Mouse (Mus musculus) thymus, postnatal 25 days (tissue): ENCODE results near the gene Pum2.
"Not testable (repeated sequence)": the region's sequence is repeated elsewhere in the genome, so short reads cannot be mapped to it uniquely, and the experiment has no call there.

Experiments
- DNase-seq: peaks from one replicate; pipeline ENCODE4 v3.0.0; 2022

Pum2 gene

DNA sequence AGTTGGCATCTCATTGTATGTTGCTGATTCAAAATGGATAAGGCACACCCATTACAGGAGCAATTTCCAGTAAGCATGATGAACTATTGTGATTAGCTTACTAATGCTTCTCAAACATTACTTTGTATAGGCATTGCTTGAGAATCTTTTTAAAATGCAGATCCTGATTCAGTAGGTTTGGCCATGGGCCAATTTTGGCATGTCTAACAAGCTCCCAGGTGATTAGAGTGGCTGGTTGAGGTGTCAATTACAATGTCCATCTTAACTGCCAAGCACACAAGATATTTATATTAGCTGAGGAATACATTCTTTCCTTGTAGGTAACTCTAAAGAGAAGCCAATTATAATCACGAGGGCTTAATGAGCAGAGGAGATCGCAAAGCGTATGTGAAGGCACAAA, 4.1 kb upstream of the Pum2 start:
- DNase-seq = no peak

DNA sequence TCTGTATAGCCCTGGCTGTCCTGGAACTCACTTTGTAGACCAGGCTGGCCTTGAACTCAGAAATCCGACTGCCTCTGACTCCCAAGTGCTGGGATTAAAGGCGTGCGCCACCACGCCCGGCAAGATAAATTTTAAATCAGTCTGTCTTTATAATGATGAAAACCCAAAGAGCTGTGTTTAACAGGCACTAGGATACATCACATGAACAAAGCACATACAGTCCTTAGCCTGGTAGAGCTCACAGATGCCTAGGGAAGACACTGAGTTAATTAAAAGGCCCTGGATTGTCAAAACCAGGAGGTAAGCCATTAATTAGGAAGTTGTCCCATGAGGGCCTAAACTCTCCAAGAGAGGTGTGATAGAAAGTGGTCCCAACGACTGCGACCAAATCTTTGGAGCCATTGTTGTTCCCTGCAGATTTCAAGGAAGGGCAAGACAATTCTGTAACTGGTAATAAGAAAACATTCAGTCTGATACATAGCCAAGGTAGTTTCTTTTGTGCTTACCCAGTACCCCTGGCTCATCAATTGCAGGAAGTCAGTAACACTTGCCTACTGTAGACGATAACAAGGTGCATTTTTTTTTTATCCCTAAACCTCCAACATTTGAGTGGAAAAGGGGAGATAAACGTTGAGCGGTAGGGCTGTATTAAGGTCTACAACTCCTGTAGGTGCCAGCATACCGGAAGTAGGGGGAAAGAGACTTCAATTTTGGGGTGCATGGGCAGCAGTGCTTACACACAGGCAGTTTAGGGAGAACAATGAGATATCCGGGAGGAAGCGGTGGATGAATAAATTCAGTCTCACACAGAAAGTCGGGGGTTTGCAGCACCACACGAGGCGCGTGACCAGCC, 587 bp upstream of the Pum2 start:
- no peak for DNase-seq

DNA sequence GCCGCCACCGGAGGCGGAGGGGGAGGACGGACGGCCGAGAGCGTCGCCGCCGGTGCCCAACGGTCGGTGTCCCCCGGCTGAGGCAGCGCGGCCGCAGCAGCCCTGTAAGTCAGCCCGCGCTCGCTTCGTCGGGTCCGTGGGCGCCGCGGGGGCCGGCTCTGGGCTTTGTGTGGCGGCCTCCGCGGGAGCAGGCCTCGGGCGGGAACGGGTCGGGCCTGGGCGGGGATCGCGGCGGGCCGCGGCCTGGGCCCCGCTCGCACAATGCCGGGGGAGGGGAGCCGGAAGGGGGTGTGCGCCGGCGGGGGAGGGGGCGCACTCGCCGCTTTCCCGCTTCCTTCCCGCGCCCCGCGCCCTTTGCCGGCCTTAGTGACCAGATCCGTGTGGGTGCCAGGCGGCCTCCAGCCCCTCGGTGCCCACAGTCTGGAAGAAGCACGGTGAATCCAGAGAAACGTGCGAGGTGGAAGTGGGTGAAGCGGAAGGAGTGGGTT, 487 bp downstream of the Pum2 start:
- peak; percentile 82 for DNase-seq

DNA sequence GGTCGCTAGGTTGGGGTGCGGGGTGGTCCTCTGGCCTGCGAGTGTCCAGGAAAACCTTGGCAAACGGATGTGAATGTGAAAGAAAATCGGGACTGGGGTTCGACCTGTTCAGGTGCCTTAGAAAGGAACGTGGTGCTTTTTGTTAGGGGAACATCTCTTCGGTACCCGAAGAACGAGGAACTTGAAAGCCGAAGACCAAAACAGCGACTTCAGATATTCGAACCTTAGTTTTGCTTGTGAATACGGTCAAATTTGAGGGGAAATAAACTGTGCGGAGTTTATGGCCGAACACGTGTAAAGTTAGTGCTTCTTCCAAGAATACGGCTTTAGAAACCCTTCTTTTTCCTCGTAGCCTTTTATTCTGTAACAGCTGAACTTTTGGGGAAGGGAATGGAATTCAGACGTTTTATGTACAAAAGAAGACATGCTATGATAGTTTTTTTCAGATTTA, 982 bp downstream of the Pum2 start:
- no peak for DNase-seq

DNA sequence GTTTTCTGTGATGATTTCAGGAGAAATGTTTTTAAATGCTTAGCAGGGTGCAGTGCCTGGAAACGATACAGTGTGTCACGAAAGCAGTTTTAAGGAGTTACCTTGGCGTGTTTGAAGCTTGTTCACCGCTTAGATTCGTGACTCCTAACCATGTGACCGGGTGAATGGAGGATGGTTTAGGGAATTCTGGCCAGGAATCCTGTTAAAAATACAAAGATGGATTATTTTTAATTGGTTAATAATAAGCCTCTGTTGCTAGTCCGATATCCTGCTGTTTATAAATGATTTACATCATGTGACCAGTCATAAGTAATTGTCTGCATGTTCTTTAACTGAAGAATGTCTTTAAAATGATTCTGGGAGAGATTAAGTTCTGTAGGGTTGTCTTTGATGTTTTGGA, 1.4 kb downstream of the Pum2 start:
- no peak for DNase-seq

DNA sequence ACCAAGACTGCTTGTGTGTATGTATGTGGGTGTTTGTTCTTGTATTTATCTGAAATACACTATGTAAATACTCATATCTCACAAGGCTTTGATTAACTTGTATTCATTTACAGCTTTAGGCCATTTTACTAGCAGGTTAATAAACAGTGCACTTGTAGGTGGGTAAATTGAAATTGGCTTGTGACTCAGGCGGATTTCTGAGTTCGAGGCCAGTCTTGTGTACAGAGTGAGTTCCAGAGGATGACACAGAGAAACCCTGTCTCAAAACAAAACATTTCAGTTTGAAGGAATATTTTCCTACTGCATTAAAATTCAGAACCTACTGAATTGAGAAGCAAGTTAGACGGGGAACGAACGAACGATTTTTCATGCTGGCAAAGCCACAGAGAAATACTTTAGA, 2.4 kb downstream of the Pum2 start:
- DNase-seq = no peak

DNA sequence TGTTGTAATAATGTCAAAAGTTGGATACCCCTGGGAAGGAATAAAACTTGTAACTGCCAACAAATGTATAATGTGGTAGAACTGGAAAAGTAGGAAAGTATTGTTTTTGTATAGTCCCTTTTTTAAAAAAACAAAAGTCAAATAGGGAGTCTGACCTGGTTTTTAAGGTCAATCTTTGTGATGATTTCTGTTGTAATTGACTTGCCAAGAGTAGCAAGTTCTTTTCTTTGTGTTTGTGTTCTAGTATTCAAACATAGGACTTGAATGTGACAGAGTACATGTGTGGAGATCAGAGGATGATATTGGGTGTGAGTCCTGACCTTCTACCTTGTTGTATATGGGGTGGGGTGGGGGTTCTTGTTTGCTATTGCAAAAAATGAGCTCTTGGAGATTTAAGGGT, 4.0 kb downstream of the Pum2 start:
- no peak for DNase-seq

DNA sequence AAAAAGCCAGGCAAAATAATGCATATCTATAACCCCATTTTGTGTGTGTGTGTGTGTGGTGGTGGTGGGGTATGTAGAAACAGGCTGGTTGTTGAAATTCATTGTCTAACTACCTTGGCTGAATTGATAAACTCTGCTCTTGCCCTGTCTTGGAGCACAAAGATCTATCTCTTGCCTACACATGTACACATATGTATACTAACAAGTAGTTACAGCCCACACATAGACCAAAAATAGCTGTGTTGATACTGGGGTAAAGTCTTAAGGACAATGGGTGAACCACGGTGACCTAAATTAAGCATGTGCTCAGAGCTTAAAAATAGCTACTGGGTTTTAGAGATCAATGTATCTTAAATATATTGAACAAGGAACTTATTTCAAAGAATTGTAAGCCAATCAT, 10.3 kb downstream of the Pum2 start:
- DNase-seq = no peak

DNA sequence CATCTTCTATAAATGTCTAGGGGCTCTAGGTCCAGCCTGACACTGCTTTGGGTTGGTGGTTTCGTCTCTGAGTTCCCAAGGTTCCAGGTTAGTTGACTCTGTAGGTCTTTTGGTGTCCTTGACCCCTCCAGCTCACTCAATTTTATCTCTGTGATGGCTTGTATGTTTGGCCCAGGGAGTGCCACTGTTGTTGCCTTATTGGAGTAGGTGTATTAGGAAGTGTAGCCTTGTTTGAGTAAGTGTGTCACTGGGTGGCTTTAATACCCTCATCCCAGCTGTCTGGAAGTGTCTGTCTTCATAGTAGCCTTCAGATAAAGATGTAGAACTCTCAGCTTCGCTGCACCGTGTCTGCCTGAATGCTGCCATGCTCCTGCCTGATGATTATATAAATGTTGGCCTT, 11.1 kb downstream of the Pum2 start:
- no peak for DNase-seq

DNA sequence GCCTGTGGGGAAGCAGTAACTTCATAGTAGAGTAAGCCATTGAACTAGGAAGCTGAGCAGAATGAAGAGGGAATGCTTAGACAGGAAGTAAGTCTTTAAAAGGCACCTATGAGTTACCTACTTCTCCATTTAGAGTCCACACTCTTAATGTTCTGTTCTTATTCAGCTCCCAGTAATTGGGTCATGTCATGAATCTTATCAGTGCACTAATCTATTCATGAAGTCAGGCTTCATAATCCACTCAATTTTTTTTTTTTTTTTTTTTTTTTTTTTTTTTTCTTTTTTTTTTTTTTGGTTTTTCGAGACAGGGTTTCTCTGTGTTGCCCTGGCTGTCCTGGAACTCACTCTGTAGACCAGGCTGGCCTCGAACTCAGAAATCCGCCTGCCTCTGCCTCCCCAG, 15.9 kb downstream of the Pum2 start:
- DNase-seq = not testable (repeated sequence)

DNA sequence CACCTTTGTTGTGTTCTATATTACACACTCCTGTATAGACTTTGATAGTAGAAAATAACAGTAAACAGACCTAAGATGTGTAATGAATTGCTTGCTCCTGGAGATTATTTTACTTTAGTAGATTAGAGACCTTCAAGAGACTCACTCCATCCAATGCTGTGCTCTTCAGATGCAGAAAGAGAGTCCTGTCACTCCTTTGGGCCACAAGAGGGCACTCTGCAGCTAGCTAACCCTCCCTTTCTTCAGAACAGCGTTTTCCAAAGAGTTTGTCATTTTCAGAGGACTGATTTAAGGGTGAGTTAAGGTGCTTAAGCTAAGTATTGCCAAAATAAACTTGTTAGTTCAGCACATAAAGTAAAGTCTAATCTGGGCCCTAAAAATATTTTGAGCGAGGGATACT, 25.0 kb downstream of the Pum2 start:
- peak; percentile 60 for DNase-seq

DNA sequence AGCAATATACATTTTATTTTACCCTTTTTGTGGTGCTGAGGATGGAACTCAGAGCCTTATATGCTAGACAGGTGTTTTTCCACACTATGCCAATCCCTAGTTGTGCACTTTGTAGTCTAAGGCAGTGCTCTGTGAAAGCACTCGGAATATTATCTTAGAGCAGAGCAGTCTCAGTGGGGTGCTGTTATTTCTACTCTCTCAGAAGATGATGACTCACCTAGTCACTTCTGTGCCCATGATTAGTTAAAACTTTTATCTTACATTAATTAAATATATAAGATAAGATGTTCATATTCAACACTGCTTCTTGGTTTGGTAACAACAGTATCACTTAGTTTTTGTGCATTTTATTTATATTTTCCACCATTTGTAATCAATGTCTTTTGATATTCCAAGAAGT, 30.1 kb downstream of the Pum2 start:
- DNase-seq = no peak

DNA sequence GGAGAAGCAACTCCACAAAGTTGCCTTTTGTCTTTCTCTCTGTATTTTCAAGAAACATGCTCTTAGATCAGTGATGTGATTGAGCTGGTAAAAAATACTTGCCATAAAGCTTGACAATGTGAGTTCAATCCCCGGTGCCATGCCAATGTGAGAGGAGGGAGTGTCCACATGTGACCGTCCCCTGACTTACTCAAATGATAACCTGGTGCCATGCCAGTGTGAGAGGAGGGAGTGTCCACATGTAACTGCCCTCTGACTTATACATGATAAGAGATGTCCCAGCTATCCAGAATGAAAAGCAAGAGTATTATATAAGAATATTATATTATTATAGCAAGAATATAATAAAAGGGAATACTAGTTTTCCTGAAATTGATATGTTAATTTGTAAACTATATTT, 34.9 kb downstream of the Pum2 start:
- DNase-seq = no peak

DNA sequence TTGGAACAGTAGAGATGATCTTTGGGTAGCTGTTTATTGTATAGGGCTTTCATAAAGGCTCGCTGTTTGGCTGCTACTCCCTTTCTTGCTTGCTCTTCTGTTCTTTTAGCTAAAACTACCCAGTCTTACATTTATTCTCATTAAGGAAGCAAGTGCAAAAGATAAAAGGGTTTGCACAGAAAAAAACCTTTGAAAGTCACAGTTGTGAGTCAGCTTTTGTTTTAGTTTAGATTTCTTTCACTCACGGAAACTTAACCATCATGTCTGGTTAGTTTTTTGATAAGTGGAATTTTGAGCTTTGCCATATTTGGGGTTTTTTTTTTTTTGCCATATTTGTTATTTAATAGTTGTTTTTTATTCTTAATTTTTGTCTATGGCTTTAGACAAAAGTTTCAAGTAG, 38.7 kb downstream of the Pum2 start:
- DNase-seq = no peak

DNA sequence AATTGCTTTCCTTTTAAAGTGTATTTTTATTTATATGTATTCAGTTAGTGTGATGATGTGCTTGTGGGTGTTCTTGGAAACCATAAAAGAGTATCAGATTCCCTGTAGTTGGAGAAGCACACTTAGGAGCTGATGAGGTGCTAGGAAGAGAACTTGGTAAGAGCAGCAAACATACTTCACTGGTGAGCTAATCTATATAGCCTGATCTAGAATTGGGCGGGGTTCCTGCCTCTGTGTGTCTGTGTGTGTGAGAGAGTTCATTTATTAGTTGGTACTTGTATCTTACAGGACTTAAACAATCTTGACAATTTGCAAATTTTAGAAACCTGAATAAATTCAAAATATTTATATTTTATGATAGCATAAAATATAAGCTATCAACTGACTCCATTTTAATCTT, 42.2 kb downstream of the Pum2 start:
- no peak for DNase-seq

DNA sequence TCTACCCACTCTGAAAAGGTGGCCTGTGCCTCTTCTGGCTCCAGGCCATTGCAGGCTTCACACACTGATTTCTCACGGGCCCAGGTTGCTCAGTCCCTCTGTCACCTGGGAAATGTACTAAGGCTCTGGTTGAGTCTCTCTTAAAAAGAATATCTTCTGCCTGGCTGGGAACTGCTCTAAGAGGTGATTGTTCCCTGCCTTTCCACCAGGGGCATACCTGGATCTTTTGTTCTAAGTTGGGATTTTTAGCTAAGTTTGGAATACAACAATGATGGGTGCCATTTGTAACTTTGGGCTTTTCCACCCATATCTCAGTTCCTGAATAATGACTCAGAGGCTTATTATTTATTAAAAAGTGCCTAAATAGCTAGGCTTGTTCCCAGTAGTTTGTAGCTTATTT, 53.0 kb downstream of the Pum2 start:
- no peak for DNase-seq

DNA sequence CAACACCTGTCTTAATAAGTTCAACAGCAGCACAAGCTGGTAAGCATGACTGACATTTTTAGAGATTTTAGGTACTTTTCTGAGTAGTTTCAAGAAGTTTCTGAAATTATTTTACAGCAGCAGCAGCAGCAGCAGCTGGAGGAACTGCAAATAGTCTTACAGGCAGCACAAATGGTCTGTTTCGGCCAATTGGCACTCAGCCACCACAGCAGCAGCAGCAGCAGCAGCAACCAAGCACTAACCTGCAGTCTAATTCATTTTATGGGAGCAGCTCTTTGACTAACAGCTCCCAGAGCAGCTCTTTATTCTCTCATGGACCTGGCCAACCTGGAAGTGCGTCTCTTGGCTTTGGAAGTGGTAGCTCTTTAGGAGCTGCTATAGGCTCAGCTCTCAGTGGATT, 54.8 kb downstream of the Pum2 start:
- no peak for DNase-seq

DNA sequence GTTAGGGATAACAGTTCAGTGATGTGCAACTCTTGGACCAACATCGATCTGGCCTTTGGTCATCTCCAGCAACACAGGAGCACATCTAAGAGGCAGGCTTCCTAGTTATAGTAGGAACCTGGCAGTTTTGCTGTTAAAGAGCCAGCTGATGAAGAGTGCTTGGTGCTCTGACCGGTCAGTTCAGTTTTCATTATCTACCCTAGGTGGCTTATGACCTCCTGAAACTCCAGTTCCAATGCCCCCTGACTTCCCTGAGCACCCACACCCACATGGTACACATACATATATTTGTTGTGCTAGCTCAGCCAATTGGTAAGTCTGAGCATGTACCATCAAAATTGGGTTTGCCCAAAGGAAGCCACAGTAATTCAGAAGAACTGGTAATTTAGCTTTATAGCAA, 79.7 kb downstream of the Pum2 start:
- DNase-seq = no peak

DNA sequence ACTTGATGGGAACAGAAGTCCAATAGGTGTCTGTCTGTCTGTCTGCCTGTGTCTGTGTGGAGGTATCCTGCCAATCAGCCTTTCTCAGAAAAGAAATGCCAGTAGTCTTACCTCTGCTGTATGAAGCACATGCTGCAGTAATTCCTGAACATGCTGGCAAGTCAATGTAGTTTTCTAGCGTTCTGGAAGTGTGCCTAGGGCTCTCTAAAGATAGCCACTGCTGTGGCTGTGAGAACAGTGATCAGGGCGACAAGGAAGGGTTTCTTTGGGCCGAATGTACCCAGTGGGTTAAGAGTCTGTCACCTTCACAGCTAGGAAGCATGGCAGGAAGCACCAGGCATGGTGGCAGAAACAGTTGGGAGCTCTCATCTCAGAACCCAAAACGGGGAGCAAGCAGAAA, 80.2 kb downstream of the Pum2 start:
- no peak for DNase-seq

DNA sequence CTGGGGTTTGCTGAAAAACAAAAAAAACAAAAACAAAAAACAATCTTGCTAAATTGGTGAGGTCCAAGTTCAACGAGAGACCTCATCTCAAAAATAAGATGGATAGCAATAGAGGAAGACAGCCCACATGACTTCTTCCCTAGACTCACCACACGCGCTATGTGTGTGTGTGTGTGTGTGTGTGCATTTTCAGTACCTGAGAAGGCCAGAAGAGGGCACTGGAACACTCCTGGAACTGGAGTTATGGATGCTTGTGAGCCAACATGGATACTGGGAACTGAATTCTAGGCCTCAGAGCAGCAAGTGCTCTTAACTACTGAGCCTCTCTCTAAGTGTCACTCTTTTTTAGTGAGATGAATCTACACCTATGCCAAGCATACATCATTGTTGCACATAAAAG, 84.1 kb downstream of the Pum2 start:
- DNase-seq = no peak

DNA sequence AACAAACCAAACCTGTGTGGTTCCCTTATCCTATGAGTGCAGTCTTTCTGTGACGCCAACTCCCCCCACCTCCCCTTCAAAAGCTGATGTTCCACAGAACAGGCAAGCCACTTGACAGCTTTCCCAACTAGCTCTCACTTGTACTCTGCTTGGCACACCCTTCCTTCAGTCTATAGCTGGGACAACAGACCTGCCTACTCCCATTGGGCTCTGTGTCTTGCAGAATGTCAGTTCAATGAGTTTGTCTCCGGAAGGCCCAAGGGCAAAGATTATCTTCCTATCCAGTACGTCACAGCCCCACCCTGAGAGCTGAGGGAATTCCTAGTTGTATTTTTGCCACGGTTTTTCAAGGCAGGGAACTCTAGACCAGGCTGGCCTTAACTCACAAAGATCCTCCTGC, 85.2 kb downstream of the Pum2 start:
- DNase-seq = no peak

DNA sequence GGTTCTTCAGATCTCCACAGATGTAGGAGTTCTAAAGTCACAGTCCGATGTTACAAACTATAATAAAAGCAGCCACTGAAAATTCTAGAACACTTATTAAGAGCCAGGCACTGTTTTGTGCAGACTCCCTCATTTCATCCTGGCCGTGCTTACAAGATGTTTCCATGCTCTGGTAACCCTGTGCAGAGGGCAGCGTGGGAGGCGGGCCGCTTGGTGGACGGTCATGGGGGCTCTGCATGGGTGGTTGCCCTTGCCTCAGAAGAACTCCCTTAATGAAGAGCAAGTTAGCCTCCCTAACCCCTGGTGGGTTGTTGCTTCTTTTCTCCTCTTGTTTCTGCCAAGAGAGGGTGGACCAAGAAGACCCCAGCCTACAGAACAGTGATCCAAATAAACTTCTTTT, 85.8 kb downstream of the Pum2 start:
- no peak for DNase-seq

DNA sequence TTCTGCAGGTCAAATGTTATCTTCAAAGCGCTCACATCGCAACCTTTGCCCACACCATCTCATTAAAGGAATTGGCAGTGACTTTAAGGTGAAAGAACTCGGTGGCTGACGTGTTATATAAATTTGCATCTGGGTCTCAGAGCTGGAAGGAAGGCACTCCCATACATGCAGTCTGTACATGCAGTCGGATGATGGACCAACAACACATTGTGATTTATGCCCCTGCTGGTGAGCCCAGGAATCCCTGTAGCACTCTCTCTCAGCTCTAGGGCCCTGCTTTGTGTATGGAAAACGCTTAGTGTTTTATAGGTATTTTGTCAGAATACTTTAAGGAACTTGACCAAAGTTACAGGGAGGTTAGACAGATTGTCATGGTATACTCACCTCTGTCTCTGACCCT, 86.6 kb downstream of the Pum2 start:
- no peak for DNase-seq

DNA sequence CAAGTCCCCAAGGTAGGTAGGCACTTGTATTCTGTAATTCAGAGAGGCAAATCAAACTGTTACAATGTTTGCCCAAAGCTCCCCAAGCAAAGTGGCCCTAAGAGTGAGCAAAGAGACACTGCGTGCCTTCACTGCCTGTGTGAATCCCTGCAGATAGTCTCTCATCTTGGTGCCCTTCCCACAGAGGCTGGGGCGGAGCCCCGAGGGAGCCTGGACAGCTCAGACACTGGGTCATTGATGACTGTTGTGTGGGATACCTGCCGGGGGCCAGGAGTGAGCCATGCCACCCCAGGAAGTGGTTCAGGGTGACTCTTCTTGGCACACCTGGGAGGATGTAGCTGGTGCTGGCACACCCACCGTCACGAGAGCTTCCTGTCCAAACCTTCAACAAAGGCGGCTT, 87.1 kb downstream of the Pum2 start:
- DNase-seq = no peak

DNA sequence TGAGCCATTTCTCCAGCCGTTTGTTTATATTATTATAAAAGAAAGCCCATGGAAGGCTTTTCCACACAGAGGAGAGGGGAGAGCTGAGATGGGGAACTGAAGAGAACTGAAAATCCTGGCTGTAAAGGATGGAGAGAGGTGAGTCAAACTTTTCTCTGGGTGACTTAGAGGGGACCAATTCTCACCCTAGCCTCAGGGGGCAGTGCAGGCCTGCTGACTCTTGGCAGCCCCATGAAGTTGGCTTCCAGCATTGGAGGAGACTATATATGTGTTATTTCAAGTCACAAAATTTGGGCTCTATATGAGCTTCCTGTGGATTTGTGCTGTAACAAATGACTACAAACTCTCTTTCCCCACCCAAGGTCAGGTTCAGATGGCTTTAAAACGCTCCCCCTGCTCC, 88.7 kb downstream of the Pum2 start:
- peak; percentile 23 for DNase-seq
